Mouse (Mus musculus): ENCODE results near the gene Adgrl3. TPM values are rescaled to one million over a fixed set of nuclear protein-coding genes. Genes with fewer than 3 reads are reported as not detected.
A peak's percentile ranks its signal among the peaks of the same experiment; 100 is the strongest.

Adgrl3 gene
- total RNA-seq, 2 experiments from 2014 or later = 161 to 176 TPM

DNA sequence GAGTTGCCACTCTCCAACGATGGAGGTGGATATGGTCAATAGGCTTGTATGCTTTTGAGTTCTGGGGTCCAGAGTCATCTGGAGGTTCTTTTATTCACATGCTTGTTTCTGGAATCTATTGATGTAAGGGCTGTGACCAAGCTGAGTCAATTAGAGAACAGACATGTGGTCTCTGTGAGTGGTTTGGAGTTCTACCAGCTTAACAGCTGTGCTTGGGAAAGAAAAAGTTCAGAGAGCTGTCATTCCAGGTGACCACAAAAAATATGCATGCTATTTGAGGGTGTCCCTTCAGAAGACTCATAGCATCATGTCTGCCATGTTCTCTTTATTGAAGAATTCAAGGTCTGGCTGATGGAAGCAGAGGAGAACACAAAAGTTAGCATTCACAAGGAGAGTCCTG lies 53.9 kb downstream of the Adgrl3 start:
- DNase-seq (ENCODE audit: low spot score in 2 of 2) = no peak

DNA sequence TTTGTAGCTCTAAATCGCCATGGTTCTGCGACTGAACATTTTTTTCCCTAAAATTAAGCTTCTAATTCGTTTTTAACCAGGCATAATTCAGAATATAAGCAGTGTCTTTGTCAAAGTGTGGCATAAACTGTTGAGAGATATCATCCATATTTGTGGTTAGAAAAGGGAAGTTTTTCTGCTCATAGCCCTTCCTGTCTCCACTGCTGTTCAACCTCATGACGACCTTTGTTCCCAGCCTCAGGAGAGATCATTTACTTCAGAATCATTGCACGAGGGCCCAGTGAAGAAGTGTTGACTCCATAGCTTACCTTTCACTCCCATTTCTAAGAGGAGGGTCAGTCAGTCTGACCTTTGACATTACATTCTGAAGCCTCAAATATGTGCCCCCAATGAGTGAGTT lies 56.4 kb downstream of the Adgrl3 start:
- no peak for DNase-seq (ENCODE audit: low spot score in 2 of 2)

DNA sequence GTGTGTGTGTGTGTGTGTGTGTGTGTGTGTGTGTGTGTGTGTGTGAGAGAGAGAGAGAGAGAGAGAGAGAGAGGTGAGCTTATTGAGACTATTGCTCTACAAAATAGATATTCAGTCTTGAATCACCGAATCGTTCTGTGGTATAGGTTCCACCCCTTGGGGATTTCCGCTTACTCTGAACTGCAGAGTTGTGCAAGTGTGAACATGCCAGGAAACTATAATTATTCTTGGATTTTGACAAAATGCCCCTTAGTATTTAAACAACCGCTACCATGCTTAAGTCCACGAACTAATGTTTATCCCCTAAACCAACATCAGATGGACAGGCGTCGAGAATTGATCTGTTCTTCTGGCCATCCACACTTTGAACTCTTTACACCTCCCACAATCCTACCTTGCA lies 57.1 kb downstream of the Adgrl3 start:
- DNase-seq (ENCODE audit: low spot score in 2 of 2) = no peak

DNA sequence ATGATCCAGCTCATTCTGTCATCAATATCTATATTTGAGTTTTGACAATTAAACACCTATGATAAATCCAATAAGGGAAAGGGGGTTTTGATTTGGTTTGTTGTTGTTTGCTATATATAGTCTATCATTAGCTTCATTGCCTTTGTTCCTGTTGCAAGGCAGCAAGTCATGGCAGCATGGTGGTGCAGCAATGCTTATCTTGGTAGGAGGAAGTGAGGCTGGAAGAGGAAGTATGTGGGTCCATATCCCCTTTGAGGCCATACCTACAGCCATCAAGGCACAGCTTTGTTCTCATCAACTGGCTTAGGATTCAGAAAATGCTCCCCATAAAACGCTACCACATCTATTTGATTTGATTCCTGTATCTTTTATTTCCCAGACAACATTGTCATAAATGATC lies 58.1 kb downstream of the Adgrl3 start:
- no peak for DNase-seq (ENCODE audit: low spot score in 2 of 2)

DNA sequence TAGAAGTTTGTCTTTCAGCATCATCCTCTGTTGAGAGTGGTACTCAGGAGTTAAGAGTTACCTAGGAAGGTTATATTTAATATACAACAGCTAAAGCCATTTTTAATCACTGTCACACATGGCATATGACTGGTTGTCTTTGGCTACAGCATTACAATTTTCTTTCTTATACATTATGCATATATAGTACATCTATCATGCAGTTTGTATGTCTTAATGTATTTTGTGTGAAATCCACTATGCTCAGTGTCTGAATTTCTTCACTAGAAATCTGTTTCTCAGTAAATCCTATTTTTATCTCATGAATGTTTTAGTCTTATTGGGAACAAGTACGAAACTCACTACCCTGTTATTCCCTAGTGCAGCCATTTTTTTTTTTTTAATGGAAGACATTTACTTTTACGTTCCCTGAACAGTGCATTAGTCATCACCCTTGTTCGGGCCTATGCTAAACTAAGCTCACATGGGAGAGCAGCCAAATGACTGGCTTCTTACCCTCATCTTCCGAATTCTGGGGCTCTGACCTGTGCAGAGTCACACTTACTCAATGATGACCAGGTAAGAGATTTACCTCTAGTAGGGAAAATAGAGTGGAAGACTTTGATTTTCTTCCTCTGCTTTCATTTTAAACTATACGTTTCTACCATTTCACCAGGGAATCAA lies 63.9 kb downstream of the Adgrl3 start:
- DNase-seq (ENCODE audit: low spot score in 2 of 2) = no peak

DNA sequence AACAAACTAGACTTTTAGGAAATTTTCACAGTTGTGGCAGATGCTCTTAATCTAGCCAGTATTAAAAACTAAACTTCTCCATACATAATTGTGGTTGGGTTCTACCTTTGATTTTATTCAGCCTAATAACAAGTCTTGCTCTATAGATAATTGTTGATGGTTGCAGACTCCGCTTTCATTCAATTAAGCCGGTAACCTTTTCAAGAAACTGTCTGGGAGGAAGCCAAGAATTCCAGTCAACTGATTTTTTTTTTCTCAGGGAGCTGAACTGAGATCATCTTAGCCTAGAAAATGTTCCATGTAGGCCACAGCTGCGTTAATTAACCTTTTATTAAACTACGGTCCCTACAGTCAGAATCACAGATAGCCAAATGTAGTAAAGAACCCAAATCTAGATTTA lies 65.2 kb downstream of the Adgrl3 start:
- no peak for DNase-seq (ENCODE audit: low spot score in 2 of 2)

DNA sequence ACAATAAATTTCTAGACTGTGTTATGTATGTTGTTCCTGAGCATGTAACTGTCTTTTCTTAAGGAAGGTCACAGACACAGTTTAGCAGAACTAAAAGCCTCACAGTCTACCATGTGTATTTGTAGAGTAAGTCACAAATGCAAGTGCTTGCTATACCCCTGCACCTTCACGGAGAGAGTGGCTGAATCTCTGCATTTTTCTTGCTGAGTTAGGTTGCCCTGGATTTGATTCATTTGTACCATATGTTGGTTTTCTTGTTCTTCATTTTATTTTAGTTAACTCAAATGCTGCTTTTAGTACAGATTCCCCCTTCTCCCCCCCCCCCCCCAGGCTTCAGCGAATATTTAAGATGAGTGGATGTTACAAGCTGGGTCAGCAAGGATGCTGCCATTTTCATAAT lies 68.7 kb downstream of the Adgrl3 start:
- no peak for DNase-seq (ENCODE audit: low spot score in 2 of 2)

DNA sequence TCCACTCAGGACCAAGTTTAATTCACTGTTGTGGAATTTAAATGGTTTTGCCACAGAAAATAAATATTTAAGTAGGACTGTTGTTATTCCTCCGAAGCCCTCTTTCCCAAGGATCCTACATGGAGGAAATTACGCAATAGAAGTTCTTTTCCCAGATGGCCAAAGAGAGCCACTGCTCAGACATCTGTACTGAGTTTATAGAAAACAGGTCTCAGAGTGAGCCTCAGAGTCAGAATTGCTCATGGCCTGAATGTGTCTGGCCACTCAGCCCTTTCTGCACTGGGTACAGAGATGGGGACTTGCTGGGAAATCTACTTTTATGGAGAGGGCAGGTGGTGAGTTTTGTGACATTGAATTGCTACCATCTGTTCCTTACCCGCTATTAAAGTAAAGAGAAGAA lies 74.7 kb downstream of the Adgrl3 start:
- no peak for DNase-seq (ENCODE audit: low spot score in 2 of 2)

DNA sequence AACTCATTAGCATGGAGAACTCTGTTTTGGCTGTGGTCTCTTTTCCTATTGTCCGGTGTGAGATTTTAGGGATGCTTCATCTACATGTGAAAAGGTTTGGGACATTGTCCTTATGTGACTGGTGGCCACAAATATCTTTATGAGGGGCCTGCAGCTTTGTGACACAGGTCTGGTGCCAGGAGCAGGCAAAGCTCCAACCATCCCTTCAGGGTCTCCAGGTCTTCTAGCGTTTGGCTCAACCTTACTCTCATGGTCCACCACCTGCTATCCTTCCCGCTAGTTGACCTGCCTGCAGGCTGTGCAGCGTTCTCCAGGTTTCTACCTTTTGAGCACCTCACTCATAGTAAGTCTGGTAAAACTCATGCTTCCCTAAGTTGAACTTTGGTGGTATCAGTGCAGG lies 77.2 kb downstream of the Adgrl3 start:
- no peak for DNase-seq (ENCODE audit: low spot score in 2 of 2)

DNA sequence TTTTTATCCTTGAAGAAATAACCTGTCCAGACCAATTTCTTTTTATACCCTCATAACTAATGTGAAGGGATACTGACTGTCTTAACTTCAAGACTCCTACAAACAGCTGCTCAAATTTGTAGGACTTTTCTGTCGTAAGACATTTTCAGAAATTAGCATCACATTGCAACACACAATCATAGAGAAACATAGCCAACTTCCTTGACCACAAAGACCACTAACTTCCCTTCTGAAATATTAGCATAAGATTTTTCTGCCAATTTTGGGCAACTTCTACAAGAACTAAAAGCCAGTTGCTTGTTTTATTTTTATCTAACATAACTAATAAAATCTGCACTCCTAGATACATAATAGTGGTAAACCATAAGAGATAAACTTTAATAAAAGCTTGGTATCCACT lies 87.5 kb downstream of the Adgrl3 start:
- DNase-seq (ENCODE audit: low spot score in 2 of 2) = no peak

DNA sequence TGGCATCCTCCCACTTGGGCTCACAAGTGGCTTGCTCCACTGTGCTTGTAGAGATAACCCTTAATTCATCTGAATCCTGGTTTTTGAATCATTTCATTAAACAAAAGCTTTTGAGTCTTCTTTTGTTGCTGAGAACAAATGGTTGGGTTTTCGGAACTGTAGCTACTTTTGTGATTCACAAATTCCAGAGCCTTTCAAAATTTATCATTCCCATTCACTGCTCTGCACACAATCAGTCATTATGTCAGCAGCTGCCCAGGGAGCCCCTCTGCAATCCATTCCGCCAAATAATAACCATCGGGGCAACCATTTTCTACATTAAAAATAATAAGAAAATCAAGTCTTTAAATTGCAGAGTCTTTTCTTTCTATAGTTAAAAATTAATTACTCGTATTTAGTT lies 104.5 kb downstream of the Adgrl3 start:
- DNase-seq (ENCODE audit: low spot score in 2 of 2) = no peak

DNA sequence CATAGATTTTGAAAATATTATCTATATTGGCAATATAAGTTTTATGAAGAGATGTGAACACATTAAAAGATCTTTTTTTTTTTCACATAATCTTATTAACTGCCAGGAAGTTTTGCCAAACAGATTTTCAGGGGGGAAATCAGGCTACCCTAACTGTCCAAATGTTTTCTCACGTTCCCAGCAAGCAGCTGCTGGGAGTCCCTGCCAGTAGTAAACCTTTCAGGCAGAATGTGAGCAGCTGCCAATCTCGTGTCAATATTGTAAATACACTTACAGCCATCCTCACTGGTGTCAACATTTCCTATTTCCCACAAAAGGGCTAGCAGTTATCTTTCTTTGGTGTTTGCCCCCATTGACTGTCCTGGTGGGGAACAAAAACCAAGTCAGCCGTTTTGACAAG lies 107.7 kb downstream of the Adgrl3 start:
- DNase-seq (ENCODE audit: low spot score in 2 of 2) = no peak

DNA sequence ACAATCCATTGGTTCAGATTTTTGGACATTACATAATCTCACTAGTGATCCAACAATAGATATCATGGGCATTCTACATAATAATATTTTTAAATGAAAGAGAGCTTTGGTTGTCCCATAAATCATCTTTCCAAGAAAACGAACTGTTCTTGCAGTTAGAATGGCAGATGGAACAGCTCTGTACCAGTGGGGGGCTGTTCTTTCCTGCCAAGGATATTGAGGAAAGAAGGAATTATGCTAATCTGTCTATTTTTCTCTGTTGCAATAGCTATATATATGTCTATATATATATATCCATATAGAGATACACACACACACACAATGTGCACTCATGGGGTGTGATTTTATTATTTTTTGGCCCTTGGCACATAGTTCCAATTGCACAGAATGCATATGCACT lies 116.5 kb downstream of the Adgrl3 start:
- peak; percentile 22 to 40 for DNase-seq (ENCODE audit: low spot score in 2 of 2)

DNA sequence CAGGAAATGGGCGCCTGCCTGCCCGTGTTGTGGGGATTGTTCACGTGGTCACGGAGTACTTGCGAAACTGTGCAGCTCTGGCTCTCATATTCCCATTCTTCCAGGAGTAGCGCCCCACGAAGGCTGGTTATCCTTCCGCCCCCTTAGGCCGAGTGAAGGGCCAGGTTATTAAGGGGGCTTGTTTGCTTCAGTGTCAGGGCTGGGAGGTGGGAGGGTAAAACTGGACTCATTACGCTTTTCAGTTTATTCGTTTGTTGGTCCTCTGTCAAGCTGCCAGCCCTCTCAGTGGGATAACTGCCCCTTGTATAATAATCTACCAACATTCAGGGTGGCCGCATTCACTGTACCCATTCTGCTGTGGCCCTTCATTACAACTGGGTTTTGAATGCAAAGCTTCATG lies 135.9 kb downstream of the Adgrl3 start:
- DNase-seq (ENCODE audit: low spot score in 2 of 2) = peak in 1 of 2 experiments; percentile 41

DNA sequence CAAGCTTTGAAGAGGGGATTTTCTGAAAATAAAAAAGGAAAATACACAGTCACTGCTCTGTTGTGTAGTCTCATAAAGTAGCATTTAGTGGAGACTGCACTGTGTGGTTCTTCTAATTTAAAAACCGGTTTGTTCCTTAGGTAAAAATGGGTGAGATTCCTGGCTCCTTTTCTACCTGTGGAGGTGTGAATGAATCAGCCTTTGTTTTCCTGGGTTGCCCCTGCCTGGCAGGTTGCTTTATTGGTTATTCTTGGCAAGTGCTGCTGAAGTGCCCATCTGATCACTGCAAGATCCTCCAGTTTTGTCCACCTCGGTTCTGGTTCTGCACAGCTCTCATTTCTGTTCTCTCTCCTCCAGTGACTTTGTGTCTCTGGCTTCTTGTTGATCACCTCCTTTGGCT lies 136.3 kb downstream of the Adgrl3 start:
- DNase-seq (ENCODE audit: low spot score in 2 of 2) = peak in 1 of 2 experiments; percentile 6

DNA sequence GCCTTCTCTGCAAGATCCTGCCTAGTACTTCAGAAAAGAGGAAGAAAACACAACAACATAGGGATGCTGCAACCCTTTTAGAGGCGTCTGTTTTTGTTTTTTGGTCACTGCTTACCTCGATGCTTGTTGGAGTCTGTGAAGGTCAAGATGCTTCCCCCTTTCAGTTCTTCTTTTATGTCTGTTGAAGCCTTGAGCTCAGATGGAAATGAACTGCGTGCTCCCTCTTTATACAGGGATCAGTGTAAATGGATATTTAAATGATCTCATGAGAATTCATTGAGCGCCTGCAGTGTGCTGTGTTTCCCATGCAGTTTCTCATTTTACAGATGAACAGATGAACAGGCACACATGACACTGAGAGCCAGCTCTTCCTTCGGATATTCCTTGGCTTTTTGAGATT lies 136.9 kb downstream of the Adgrl3 start:
- DNase-seq (ENCODE audit: low spot score in 2 of 2) = no peak

DNA sequence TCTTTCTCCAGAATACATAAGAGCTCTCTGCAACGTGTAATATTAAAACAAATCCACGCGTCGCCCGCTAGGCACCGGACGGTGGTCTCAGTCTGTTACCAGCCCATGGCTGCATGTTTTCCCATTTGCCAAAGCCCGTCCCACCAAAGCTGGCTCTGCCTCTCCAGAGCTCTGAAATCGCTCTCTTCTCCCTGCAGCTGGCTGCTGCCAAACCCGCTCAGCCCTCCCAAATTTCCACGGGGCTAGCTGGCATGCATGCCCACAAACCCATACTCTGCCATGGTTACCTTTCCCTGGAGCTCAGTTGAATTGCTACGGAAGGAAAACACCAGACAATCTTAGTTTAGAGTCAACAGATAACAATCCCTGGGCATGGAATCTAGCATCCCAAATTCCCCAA lies 139.1 kb downstream of the Adgrl3 start:
- peak in 1 of 2 experiments; percentile 12 for DNase-seq (ENCODE audit: low spot score in 2 of 2)

DNA sequence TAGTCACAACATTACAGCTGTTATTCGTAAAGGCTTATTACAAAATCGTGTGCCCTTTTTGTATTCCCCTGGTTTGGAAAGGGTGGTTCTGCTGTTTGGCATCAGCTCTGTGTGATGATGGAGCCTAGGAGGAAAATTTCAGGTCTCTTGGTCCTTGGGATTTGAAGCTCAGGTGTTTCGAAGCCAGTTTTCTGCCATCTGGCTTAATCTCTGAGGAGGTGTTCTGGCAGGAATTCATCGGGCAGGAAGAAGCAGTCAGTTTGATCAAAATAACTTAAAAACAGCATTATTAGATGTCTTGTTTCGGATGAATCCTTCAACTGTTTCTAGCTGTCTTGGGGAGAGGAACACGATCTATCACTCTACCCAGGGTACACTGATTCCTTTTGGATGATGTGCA lies 140.5 kb downstream of the Adgrl3 start:
- no peak for DNase-seq (ENCODE audit: low spot score in 2 of 2)

DNA sequence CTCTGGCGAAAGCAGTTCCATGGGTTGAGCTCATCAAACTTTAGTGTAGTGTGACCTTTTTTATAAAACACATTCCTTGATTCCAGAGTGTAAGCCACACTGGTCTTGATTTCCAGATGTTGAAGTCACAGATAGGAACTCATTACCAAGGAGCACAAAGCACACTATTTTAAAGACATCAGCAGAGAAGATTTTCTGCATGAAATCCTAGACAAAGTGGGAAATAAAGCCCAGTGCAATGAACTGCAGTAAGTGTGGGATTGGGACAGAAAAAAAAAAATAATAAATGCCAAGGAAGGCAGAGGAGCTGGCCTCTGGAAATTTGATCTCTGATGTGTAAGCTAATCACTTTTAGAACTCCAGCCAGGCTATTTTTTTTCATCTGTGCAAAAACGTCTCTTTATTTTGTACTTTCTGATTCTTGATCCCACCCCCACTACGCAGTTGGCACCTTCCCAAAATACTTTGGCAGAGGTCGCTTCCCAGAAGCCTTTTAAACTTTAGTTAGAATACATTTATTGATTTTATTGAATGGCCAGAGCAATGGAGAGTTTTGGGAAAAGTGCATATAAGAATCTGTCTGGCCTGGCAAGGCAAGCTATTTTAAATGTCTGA lies 169.0 kb downstream of the Adgrl3 start:
- no peak for DNase-seq (ENCODE audit: low spot score in 2 of 2)

DNA sequence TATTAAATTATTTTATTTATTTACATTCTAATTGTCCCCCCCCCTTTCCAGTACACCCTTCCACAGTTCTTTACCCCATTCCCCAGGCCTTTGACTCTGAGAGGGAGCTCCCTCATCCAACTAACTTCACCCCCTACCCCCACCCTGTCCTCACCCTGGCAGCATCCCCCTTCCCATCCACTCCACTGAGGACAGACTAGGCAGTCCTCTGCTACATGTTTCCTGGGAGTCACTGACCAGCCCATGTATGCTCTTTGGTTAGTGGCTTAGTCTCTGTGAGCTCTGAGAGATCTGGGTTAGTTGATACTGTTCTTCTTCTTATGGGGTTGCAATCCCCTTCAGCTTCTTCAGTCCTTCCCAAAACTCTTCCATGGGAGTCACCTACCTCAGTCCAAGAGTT lies 180.4 kb downstream of the Adgrl3 start:
- no peak for DNase-seq (ENCODE audit: low spot score in 2 of 2)

DNA sequence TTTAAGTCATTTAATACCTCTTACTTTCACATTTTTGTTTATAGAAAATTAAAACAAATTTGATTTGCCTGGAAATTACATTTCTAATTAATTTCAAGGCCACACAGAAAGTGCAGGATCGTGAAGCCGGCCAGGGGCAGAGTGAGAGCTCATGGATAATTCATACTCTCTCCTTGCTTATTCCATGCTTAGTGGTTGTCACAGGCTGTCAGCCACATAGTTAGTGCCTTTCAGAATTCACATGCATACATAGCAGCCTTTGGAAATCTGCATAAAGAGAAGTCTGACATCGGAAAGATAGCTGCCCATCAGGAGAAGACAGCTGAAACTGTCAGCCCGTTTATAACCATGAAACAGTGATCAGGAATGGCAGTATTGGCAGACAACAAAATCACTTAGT lies 181.9 kb downstream of the Adgrl3 start:
- DNase-seq (ENCODE audit: low spot score in 2 of 2) = no peak

DNA sequence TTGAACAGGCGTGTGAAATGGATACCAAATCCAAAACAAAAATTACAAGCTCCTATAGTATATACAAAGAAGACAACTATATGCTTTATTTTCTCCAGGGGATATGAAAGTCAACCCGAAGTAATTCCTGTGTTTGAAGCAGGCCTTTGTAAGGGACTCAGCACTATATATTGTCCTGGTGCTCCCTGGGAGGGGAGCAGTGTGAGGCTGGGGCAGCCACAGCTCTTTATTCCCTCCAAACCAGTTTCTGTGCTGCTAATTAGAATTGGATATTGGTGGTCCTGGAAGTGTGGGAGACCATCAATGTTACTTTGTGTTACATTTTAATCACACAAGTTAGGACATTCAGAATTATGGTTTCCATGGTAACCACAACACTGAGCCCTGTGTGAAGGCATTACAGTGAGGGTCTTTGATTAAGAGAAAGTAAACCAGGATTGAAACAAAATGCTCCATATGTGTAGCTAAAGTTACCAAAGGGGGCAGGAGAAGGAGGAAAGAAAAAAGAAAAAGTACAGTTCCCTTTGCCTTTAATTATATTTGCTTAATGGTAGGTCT lies 198.6 kb downstream of the Adgrl3 start:
- DNase-seq (ENCODE audit: low spot score in 2 of 2) = no peak

DNA sequence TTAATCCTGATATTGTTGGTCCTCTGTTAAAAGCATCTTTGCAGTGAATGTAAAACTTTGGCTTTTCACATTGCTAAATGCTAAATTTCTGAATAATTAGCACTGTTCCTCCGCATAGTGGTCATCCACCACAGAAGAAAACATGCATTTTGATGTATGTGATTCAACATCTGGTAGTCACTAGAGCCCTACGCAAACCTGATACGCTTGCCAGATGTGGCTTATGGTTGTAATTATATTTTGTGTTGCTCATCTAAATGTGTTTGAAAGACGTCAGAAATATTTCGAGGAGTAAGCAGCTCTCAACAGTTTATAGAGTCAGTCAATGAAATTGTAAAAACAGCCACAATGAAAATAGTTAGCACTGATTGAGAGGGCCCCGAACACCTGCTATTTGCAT lies 204.5 kb downstream of the Adgrl3 start:
- no peak for DNase-seq (ENCODE audit: low spot score in 2 of 2)

Data from layer of hippocampus, adult 18-20 months (tissue).